Mouse (Mus musculus) hindbrain, postnatal 0 days (tissue): Measurements from ENCODE around the gene March6. TPM values are rescaled to one million over a fixed set of nuclear protein-coding genes. Genes with fewer than 3 reads are reported as not detected.

Source experiments
- ATAC-seq: fragments of 200-750 bp; cut with Nextera tagmentation; 2 replicates; pipeline ENCODE4 v1.8.0; 2017; ENCODE audit warnings: mild to moderate bottlenecking, moderate TSS enrichment, moderate library complexity
- DNase-seq: peaks from one replicate; pipeline ENCODE4 v3.0.0-alpha.2; 2015; ENCODE audit warnings: low spot score
- H3K27ac ChIP-seq: fragments of 300-500 bp; sonication (generic); 2 replicates; pipeline ENCODE4 v1.5.1; 2014; ENCODE audit warnings: mild to moderate bottlenecking
- H3K27me3 ChIP-seq: fragments of 300-500 bp; sonication (generic); 2 replicates; pipeline ENCODE4 v1.6.1; 2014; ENCODE audit warnings: low read length, mixed read lengths; ENCODE audit not compliant: insufficient read depth
- H3K36me3 ChIP-seq: fragments of 300-500 bp; sonication (generic); 2 replicates; pipeline ENCODE4 v1.6.1; 2014; ENCODE audit warnings: low read length, mixed read lengths; ENCODE audit not compliant: insufficient read depth
- H3K4me1 ChIP-seq: fragments of 300-500 bp; sonication (generic); 2 replicates; pipeline ENCODE4 v1.6.1; 2014; ENCODE audit warnings: antibody characterized with exemption, low read length, mixed read lengths; ENCODE audit not compliant: insufficient read depth
- H3K4me2 ChIP-seq: fragments of 300-500 bp; sonication (generic); 2 replicates; pipeline ENCODE4 v1.6.1; 2014; ENCODE audit warnings: low read depth, mild to moderate bottlenecking, low read length, moderate library complexity, mixed read lengths
- H3K4me3 ChIP-seq: fragments of 300-500 bp; sonication (generic); 2 replicates; pipeline ENCODE4 v1.5.1; 2014; ENCODE audit warnings: low read length
- H3K9ac ChIP-seq: fragments of 300-500 bp; sonication (generic); replicated peaks from 2 replicates; pipeline ENCODE4 v1.6.1; 2014; ENCODE audit warnings: mild to moderate bottlenecking, low read length, moderate library complexity, mixed read lengths
- H3K9me3 ChIP-seq: fragments of 300-500 bp; sonication (generic); 2 replicates; pipeline ENCODE4 v1.6.1; 2016; ENCODE audit warnings: low read length, mixed read lengths
- CTCF ChIP-seq: IDR thresholded peaks from 2 replicates; pipeline ENCODE4 v1.5.1; 2016; ENCODE audit warnings: antibody characterized with exemption, control low read depth, low read depth
- WGBS: fragments of 180-500 bp; shearing (Covaris S2); extraction: QIAGEN DNeasy Blood & Tissue Kit; methylation state at CpG from one replicate; pipeline ENCODE4 v1.1.7; 2014; 5-methylcytosine and 5-hydroxymethylcytosine counted together
- polyA plus RNA-seq: library from polyadenylated mRNA; unstranded; fragments of >200 nt; fragmentation: Nextera tagmentation; extraction: Ambion mirVana; gene quantifications from 2 replicates; pipeline ENCODE4 v1.2.1, GENCODE M21; 2015
- total RNA-seq: library from RNA; depleted of rRNA; stranded (reverse); fragments of >200 nt; gene quantifications from 2 replicates; pipeline ENCODE4 v1.2.3, GENCODE M21; 2014

March6 gene
- total and polyA plus RNA-seq, 2 experiments from 2014 or later: 57.4 to 154 TPM

GRCm38 (mm10) chr15:31569325-31570022 lies 38.6 kb upstream of the March6 start:
- peak; percentile 38 for TF ChIP-seq CTCF
- WGBS: 51% methylated on average over 9 of the region's 9 CpGs
- peak; percentile 52; the same call in 1 of the 2 replicates for ATAC-seq
- no peak overlapping the region for H3K4me2 ChIP-seq
- no peaks in the 10 kb centered on the region for H3K27me3 ChIP-seq
- H3K36me3 ChIP-seq: no peaks in the 10 kb centered on the region
- H3K4me3 ChIP-seq: no peak overlapping the region
- H3K9ac ChIP-seq: no peak overlapping the region
- no peaks in the 10 kb centered on the region for H3K4me1 ChIP-seq
- DNase-seq: peak; percentile 53
- H3K9me3 ChIP-seq: no peaks in the 10 kb centered on the region
- H3K27ac ChIP-seq: no peak overlapping the region

- ATAC-seq: peak; percentile 53
- no peak overlapping the region for H3K9ac ChIP-seq
- H3K9me3 ChIP-seq: no peaks in the 10 kb centered on the region
- H3K4me1 ChIP-seq: no peaks in the 10 kb centered on the region
- no peaks in the 10 kb centered on the region for H3K27me3 ChIP-seq
- DNase-seq: peak; percentile 39
- no peaks in the 10 kb centered on the region for H3K36me3 ChIP-seq
- no peak overlapping the region for H3K4me3 ChIP-seq
- no peak overlapping the region for H3K27ac ChIP-seq
- 22% methylated on average over 12 of the region's 12 CpGs for WGBS
- peak overlapping the region; percentile 1; the same call in 1 of the 2 replicates for H3K4me2 ChIP-seq
- no peak for TF ChIP-seq CTCF
These were observed 37.7 kb upstream of the March6 start for GRCm38 (mm10) chr15:31568581-31568996.

DNA sequence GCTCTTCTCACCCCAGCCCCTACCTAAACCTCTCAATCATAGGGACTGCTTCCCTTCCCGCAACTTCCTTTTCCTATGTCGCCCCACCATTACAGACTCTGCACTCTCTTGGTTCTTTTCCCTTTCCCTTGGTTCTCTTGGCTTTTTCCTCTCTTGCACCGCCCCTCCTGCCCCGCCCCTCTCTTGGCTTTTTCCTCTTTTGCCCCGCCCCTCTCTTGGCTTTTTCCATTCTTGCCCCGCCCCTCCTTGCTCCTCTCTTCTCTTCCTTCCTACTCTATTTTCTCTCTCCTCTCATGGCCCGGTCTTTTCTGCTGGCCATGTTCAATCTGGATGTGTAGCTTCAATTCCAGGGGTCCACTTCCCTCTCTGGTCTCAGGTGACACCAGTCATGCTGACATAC lies 36.6 kb upstream of the March6 start:
- TF ChIP-seq CTCF: no peak
- no peaks in the 10 kb centered on the region for H3K9me3 ChIP-seq
- 72% methylated on average over 7 of the region's 7 CpGs for WGBS
- no peaks in the 10 kb centered on the region for H3K4me1 ChIP-seq
- H3K4me3 ChIP-seq: no peak overlapping the region
- H3K27ac ChIP-seq: no peak overlapping the region
- DNase-seq (no peak), ATAC-seq (no peak)
- no peak overlapping the region for H3K4me2 ChIP-seq
- H3K9ac ChIP-seq: no peak overlapping the region
- no peaks in the 10 kb centered on the region for H3K36me3 ChIP-seq
- H3K27me3 ChIP-seq: no peaks in the 10 kb centered on the region

- H3K9ac ChIP-seq: no peak overlapping the region
- no peak for TF ChIP-seq CTCF
These were observed 34.9 kb upstream of the March6 start for GRCm38 (mm10) chr15:31565786-31566185.

GRCm38 (mm10) chr15:31565184-31565583 lies 34.3 kb upstream of the March6 start, which contains the start of gene Cmbl:
Cmbl (plus strand) TSS chr15:31565389.
- Histone ChIP-seq H3K27me3 (no peaks in the 10 kb centered on the region), H3K4me1 (no peaks in the 10 kb centered on the region), H3K4me2 (no peak within 1 kb of the TSS), H3K36me3 (no peaks in the 10 kb centered on the region), H3K9me3 (no peaks in the 10 kb centered on the region), H3K9ac (no peak within 1 kb of the TSS), H3K4me3 (no peak within 1 kb of the TSS), H3K27ac (no peak within 1 kb of the TSS; the same call in 1 of the 2 replicates)
- ATAC-seq (0 out of 2 replicates have a peak, but pooled peaks have one; percentile 24), DNase-seq (peak; percentile 11)
- TF ChIP-seq CTCF: no peak
- 42% methylated on average over 5 of the region's 5 CpGs for WGBS

More at GRCm38 (mm10) chr15:31565786-31566185, 34.9 kb upstream of the March6 start:
- Histone ChIP-seq H3K27me3 (no peaks in the 10 kb centered on the region), H3K4me2 (no peak overlapping the region), H3K4me1 (no peaks in the 10 kb centered on the region), H3K27ac (no peak overlapping the region), H3K4me3 (no peak overlapping the region), H3K9me3 (no peaks in the 10 kb centered on the region), H3K36me3 (no peaks in the 10 kb centered on the region)
- DNase-seq (no peak), ATAC-seq (no peak)
- WGBS: 77% methylated on average over 1 of the region's 1 CpGs

DNA sequence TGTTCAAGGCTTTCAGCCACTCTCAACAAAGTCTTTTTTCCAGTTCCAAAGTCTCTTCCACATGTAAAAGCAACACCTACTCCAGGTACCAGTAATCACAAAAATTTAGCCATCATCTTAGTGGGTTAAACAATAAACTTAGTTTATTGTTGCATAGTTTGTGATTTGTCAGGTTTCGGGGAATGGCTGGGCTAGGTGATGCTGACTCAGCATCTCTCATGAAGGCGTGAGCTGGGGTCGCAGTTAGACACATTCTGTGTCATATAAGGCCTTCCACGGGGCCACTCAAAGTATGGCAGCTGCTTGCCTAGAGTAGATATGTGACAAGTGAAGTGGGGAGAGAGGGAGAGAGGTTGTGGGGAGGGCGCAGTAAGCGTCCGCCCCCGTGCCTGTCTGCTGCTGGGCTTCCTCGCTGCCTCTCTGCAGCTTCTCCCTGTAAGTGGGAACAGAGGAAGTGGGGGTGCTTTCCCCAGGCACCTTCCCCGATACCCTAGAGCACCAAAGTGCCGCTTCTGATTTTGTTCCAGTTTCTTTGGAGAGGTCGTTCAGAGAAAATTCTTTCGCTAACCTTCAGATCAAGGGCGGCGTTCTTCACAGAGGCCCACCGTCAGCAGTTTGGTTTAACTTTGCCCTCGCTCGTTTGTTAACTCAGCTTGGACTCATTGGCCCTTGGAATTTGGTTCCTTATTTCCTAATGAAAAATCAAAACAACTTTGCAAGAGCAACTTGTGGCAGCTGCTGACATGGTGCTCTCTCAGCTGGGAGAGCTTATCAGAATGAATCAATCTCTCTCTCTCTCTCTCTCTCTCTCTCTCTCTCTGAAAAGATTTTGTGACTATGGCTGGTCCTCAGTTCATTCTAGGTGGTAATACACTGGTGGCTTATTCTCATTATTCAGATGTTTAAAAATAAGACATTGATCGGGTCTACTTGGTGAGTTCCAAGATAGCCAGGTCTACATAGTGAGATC lies 33.0 kb upstream of the March6 start:
- 76% methylated on average over 19 of the region's 19 CpGs for WGBS

More for the DNA sequence above, 33.0 kb upstream of the March6 start:
- Histone ChIP-seq H3K4me1 (no peaks in the 10 kb centered on the region), H3K27ac (no peak overlapping the region; the same call in 1 of the 2 replicates), H3K4me3 (no peak overlapping the region), H3K9ac (no peak overlapping the region), H3K27me3 (no peaks in the 10 kb centered on the region), H3K4me2 (no peak overlapping the region), H3K9me3 (no peaks in the 10 kb centered on the region), H3K36me3 (no peaks in the 10 kb centered on the region)
- no peak for TF ChIP-seq CTCF
- no peak for DNase-seq
- ATAC-seq: no peak
